Mouse (Mus musculus) stomach, postnatal 0 days (tissue): ENCODE measurements at regions not wholly inside any gene's neighbourhood (a gene's known extent, or its start where the extent isn't known, plus 50 kb on each side); places are given as distances from the start of the nearest gene placed in this dataset.

ENCODE experiments used
- CTCF ChIP-seq: IDR thresholded peaks from 2 replicates; pipeline ENCODE4 v1.5.1; 2016; ENCODE audit warnings: antibody characterized with exemption, low read depth, mild to moderate bottlenecking, moderate library complexity
- EP300 ChIP-seq: optimal IDR thresholded peaks from 2 replicates; pipeline ENCODE3; 2016; ENCODE audit warnings: antibody characterized with exemption

DNA sequence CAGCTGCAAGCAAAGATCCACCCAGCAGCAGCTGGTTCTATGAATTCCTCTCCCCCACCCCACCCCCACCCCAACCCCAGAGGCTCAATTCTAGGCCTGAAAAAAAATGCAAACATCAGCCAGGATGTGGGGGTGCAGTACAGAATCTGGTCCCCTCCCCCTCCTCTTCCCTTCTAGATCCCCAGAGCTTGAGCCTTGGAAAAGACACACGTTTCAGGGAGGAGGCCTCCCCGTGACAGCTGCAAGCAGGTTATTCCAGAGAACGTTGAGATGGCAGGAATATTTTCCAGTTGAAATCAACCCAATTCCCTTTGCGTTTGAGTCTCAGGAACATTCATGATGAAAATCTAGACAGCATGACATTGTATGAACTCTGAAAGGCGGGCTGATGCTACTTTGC, 86.2 kb upstream of the Cypt2 start:
- TF ChIP-seq CTCF (no peak), EP300 (no peak)
